ENCODE assay signal across 8 mouse cellular contexts in the genomic region with DNA sequence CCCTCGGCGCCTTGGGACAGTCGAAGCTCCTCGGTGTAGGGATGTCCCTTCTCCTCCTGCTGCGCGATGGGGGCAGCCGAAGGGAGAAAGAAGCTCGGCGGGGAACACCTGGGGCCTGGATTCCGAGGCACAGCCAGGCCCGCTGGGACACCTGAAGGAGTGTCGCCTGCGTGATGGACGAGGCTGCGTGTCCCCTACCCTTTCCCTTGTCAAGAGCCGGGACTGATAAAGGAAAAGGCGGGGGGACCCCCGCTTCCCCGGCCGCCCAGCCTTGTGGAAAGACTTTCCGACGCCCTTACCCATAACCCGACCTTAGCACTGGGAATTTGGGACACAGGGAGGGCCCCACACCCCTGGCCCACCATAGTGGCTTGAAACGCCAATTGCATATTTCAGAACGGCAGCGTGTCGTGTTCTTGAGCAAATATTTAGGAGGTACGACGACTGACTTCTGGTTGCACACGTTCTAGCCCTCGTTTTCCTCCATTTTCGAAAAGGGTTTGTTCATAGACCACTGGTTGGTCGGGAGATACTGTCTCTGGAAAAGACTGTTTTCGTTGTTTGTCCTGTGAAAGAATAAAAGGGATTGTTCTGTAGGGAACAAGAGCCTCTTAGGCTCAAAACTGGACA. TPM values are rescaled to one million over a fixed set of nuclear protein-coding genes. Genes with fewer than 3 reads are reported as not detected.
DNase-seq lines count a peak whose midpoint lies in the region; ATAC-seq lines count a peak whose summit lies in the region.

No protein-coding gene starts in this region.

- peak; percentile 51 for DNase-seq in adrenal gland, postnatal 10 days
- no peak for DNase-seq in adrenal gland, adult (ENCODE audit: inconsistent age in 2 of 2, low spot score in 1 of 2)
- DNase-seq in lung, postnatal 14 days: no peak
- DNase-seq in layer of hippocampus, postnatal 36 days: peak; percentile 3 to 22
- no peak for DNase-seq in cerebellum, adult 18-20 months

- peak overlapping the region; percentile 96 for H3K27ac ChIP-seq in lung, embryonic 15.5 days
- peak overlapping the region; percentile 93 for H3K27ac ChIP-seq in forebrain, embryonic 12.5 days
- peak overlapping the region; percentile 86 for H3K27ac ChIP-seq in midbrain, embryonic 15.5 days

- peak overlapping the region; percentile 68 for H3K4me2 ChIP-seq in lung, embryonic 15.5 days
- H3K4me2 ChIP-seq in forebrain, embryonic 12.5 days: peak overlapping the region; percentile 90
- H3K4me2 ChIP-seq in midbrain, embryonic 15.5 days: peak overlapping the region; percentile 92

- ATAC-seq in lung, embryonic 15.5 days (ENCODE audit: borderline replicate concordance, extremely low read depth, low FRiP score, low TSS enrichment): no peak
- no peak; the same call in 1 of the 2 replicates for ATAC-seq in forebrain, embryonic 12.5 days (ENCODE audit: low FRiP score)
- ATAC-seq in midbrain, embryonic 15.5 days (replicated peaks): no peak

- H3K4me1 ChIP-seq in lung, embryonic 15.5 days: peaks cover 12% of the 10 kb centered on the region
- H3K4me1 ChIP-seq in forebrain, embryonic 12.5 days: peaks cover 28% of the 10 kb centered on the region
- peaks cover 31% of the 10 kb centered on the region for H3K4me1 ChIP-seq in midbrain, embryonic 15.5 days

- H3K4me3 ChIP-seq in lung, embryonic 15.5 days: peak overlapping the region; percentile 89
- peak overlapping the region; percentile 85 for H3K4me3 ChIP-seq in forebrain, embryonic 12.5 days (replicated peaks)
- peak overlapping the region; percentile 78 for H3K4me3 ChIP-seq in midbrain, embryonic 15.5 days

- no peaks in the 10 kb centered on the region for H3K9me3 ChIP-seq in lung, embryonic 15.5 days
- no peaks in the 10 kb centered on the region for H3K9me3 ChIP-seq in forebrain, embryonic 12.5 days
- no peaks in the 10 kb centered on the region for H3K9me3 ChIP-seq in midbrain, embryonic 15.5 days

- peak overlapping the region; percentile 89 for H3K9ac ChIP-seq in lung, embryonic 15.5 days
- H3K9ac ChIP-seq in forebrain, embryonic 12.5 days: peak overlapping the region; percentile 94
- H3K9ac ChIP-seq in midbrain, embryonic 15.5 days: peak overlapping the region; percentile 80

- under 1% methylated on average over 31 of the region's 34 CpGs for WGBS in lung, embryonic 15.5 days
- WGBS in forebrain, embryonic 12.5 days: under 1% methylated on average over 31 of the region's 34 CpGs
- WGBS in midbrain, embryonic 15.5 days: under 1% methylated on average over 31 of the region's 34 CpGs

- no peaks in the 10 kb centered on the region for H3K27me3 ChIP-seq in lung, embryonic 15.5 days
- no peaks in the 10 kb centered on the region for H3K27me3 ChIP-seq in forebrain, embryonic 12.5 days
- no peaks in the 10 kb centered on the region for H3K27me3 ChIP-seq in midbrain, embryonic 15.5 days (replicated peaks)

- H3K36me3 ChIP-seq in lung, embryonic 15.5 days: peaks cover 6% of the 10 kb centered on the region; the same call in 1 of the 2 replicates
- 0 out of 2 replicates have a peak, but pooled peaks cover 3% of the 10 kb centered on the region for H3K36me3 ChIP-seq in forebrain, embryonic 12.5 days (replicated peaks)
- no peaks in the 10 kb centered on the region for H3K36me3 ChIP-seq in midbrain, embryonic 15.5 days (replicated peaks)

RNA-seq across cellular contexts. Expression of a gene that starts 0.6 kb away (rescaled TPM):
- total RNA-seq in adrenal gland, postnatal 10 days (2021): 10 to 100 TPM; 13.2 to 16.0 TPM
- polyA plus RNA-seq in lung, embryonic 15.5 days (2015; fragmentation: Nextera tagmentation; extraction: Ambion mirVana): 17.0 and 18.2 TPM in 2 replicates
- polyA plus RNA-seq in forebrain, embryonic 12.5 days (2016; fragmentation: Nextera tagmentation; extraction: Ambion mirVana): 20.5 and 21.0 TPM in 2 replicates
- 10 to 100 TPM; 16.8 to 19.9 TPM for total RNA-seq in layer of hippocampus, postnatal 36 days (2021)
- 9.9 and 11.0 TPM in 2 replicates for polyA plus RNA-seq in midbrain, embryonic 15.5 days (2015; fragmentation: Nextera tagmentation; extraction: Ambion mirVana)

RNA-seq across cellular contexts. Expression of a gene that starts 0.9 kb away (rescaled TPM):
- total RNA-seq in adrenal gland, postnatal 10 days (2021): 10 to 100 TPM; 12.5 to 17.4 TPM
- 11.7 and 12.9 TPM in 2 replicates for polyA plus RNA-seq in lung, embryonic 15.5 days (2015; fragmentation: Nextera tagmentation; extraction: Ambion mirVana)
- 21.7 and 22.8 TPM in 2 replicates for polyA plus RNA-seq in forebrain, embryonic 12.5 days (2016; fragmentation: Nextera tagmentation; extraction: Ambion mirVana)
- total RNA-seq in layer of hippocampus, postnatal 36 days (2021): 10 to 100 TPM; 19.7 to 21.7 TPM
- 9.2 and 10.5 TPM in 2 replicates for polyA plus RNA-seq in midbrain, embryonic 15.5 days (2015; fragmentation: Nextera tagmentation; extraction: Ambion mirVana)

Comparison
In these comparisons a context has a peak if more than half of its experiments do, and no peak if none do; other contexts are left out.
1. DNase-seq: peak in adrenal gland, postnatal 10 days (single experiment) and layer of hippocampus, postnatal 36 days (2 of 2); none in adrenal gland, adult (0 of 2), lung, postnatal 14 days (single experiment) and cerebellum, adult 18-20 months (0 of 2).
2. Peak in every context shown above with its lines, with median percentiles within 50 percentile points of each other: H3K27ac ChIP-seq, H3K4me2 ChIP-seq, H3K4me3 ChIP-seq and H3K9ac ChIP-seq.